Mouse (Mus musculus) kidney, postnatal 10 days (tissue): Measurements from ENCODE around the gene Tet2.

ENCODE experiments used
- DNase-seq: peaks from one replicate; pipeline ENCODE4 v3.0.0; 2021; ENCODE audit warnings: mixed read lengths

Gene Tet2

DNA sequence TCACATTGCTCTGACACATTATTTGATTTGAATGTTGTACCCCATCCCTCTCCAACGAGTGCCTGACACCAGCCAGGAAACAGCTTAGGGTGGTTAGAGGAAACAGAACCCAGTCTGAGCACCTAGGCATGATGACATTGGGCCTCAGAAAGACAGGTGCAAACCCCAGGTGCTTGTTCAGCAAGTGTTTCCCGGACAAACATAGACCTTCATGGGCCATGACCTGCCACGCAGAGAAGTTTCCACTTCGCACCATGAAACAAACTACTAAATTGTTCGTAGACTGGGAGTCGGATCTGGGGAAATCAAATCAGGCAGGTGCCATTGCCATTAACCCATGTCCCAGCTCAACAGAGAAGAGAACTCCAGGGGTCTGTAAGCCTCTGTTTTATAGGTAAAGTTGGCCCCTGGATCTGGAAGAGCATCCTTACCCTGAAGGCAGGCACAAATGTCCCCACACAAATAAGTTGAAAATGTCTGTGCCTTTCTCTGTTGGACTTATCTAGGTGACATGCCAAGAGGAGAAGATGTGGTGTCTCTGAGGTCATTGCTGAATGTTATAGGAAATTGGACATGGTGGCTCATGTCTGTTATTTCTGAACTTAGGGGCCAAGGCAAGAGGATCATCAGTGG is 109.7 kb downstream of the Tet2 start:
- DNase-seq: no peak

DNA sequence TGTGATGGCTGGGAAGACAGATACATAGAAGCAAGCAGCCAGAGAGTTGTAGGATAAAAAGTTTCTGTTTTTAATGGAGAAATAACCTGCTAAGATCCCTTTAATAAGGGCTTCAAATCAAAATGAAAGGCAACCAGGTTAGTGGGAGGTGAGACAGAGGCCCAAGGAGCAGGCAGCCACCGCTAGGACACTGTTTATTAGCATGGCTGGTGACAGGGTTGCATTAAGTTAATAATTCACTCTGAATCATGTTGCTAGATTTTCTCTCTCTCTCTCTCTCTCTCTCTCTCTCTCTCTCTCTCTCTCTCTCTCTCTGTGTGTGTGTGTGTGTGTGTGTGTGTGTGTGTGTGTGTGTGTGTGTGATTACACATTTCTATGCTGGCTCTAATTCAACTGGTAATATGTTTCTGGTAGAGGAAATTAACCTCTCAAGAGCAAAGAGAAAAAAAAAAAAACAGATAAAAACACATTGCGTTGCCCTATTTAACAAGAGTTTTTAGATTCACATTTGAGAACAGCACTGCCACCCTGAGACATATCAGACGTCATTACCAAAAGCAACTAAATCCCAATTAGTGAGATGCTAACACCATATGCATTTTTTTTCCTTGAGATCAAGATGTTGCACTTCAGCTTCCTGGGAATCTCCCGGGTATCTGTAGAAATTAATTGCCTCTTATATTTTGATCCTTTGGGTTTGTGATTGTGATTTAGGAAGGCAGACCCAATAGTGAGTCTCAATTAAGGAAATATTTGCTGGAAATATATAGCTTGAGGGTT is 115.4 kb downstream of the Tet2 start:
- no peak for DNase-seq

DNA sequence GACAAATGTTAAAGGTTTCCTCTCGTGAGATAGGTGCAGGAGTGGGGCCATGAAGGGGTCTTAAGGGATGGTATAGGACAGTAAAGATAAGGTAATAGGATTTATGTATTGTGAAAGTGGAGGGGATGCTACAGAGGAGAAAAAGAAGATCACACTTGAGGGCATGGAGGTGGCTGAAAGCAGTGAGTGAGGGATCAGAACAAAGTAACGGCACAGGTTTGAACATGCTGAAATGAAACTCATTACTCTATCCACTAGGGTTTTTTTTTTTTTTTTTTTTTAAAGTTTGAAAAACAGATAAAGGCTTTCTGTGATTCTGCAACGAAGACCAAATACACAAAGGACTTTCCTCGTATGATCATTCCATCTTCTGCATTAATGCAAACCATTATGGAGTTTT is 116.9 kb downstream of the Tet2 start:
- DNase-seq: no peak

DNA sequence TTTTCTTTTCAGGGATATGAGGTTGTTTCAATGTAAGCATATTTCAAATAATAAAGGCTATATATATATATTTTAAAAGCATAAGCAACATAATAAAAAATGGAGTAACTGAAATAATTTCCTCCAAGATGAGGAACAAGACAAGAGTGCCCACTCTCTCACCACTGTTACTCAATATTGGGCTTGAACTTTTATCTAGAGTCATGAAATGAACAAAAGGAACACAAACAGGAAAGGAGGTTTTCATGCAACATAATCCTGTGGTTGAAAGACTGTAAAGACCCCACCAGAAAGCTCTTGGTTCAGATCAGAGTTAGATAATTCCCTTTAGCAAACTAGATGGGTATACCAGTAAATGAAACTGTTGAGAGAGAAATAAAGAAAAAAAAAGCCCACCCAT is 121.9 kb downstream of the Tet2 start:
- no peak for DNase-seq

DNA sequence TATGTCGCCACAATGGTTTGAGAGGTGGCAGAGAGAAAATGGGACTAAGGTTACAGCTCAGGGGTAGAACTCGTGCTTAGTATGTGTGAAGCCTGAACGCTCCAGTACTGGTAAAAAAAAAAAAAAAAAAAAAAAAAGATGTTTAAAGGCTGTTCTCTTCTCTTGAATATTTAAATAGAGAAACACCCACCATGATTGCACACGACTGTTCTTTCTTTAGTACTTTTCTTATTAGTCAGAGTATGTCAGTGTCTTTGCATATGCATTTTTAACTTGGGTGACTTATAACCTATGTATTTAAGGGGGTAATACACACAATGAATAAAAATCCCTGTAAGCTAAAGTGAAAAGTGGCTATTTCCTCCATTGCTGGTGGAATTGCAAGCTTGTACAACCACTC is 130.2 kb downstream of the Tet2 start:
- no peak for DNase-seq
